Mouse (Mus musculus) kidney, embryonic 15.5 days (tissue): Measurements from ENCODE around the gene Farp1. TPM values are rescaled to one million over a fixed set of nuclear protein-coding genes. Genes with fewer than 3 reads are reported as not detected.

Experiments used
- ATAC-seq: fragments of 200-750 bp; cut with Nextera tagmentation; replicated peaks from 2 replicates; pipeline ENCODE4 v1.8.0; 2017; ENCODE audit warnings: moderate TSS enrichment; ENCODE audit not compliant: low FRiP score
- H3K27ac ChIP-seq: fragments of 300-500 bp; sonication (generic); 2 replicates; pipeline ENCODE4 v1.5.1; 2015; ENCODE audit warnings: mild to moderate bottlenecking, inconsistent platforms
- H3K27me3 ChIP-seq: fragments of 300-500 bp; sonication (generic); 2 replicates; pipeline ENCODE4 v1.6.1; 2015; ENCODE audit warnings: inconsistent platforms
- H3K36me3 ChIP-seq: fragments of 300-500 bp; sonication (generic); 2 replicates; pipeline ENCODE4 v1.6.1; 2015; ENCODE audit warnings: inconsistent platforms
- H3K4me1 ChIP-seq: fragments of 300-500 bp; sonication (generic); 2 replicates; pipeline ENCODE4 v1.6.1; 2015; ENCODE audit warnings: inconsistent platforms
- H3K4me2 ChIP-seq: fragments of 300-500 bp; sonication (generic); 2 replicates; pipeline ENCODE4 v1.6.1; 2015; ENCODE audit warnings: moderate library complexity, mild to moderate bottlenecking, inconsistent platforms
- H3K4me3 ChIP-seq: fragments of 300-500 bp; sonication (generic); replicated peaks from 2 replicates; pipeline ENCODE4 v1.5.1; 2015; ENCODE audit warnings: mild to moderate bottlenecking, inconsistent platforms
- H3K9ac ChIP-seq: fragments of 300-500 bp; sonication (generic); 2 replicates; pipeline ENCODE4 v1.6.1; 2015; ENCODE audit warnings: mild to moderate bottlenecking, inconsistent platforms
- H3K9me3 ChIP-seq: fragments of 300-500 bp; sonication (generic); replicated peaks from 2 replicates; pipeline ENCODE4 v1.6.1; 2016; ENCODE audit warnings: inconsistent platforms
- WGBS: fragments of 180-500 bp; shearing (Covaris S2); methylation state at CpG from one replicate; pipeline ENCODE4 v1.1.7; 2015; ENCODE audit warnings: mixed read lengths; 5-methylcytosine and 5-hydroxymethylcytosine counted together
- polyA plus RNA-seq: library from polyadenylated mRNA; unstranded; fragments of >200 nt; fragmentation: Nextera tagmentation; extraction: Ambion mirVana; gene quantifications from 2 replicates; pipeline ENCODE4 v1.2.1, GENCODE M21; 2015

Farp1 gene
- polyA plus RNA-seq, 1 experiment from 2014 or later = 35.8 TPM

DNA sequence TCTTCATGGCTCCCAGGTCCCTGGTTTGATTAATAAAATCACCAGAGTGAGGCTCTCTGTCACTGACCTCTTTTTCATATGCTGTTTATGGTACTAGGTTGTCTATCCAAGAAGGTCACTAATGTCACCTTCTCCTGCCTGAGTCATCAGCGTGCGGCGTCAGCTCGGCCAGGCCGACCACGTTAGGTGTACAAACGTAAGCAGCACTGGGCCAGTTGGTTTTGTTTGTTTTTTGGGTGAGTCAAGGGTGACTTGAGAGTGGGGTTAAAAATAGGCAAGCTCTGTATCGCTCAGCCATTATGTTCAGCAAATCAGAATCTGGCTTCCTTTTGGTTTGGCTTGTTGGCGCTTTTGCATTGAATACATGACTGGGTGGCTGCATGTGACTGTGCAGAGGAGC is 155.4 kb downstream of the Farp1 start:
- H3K9me3 ChIP-seq = peaks cover under 1% of the 10 kb centered on the region; the same call in 1 of the 2 replicates
- H3K27me3 ChIP-seq = no peaks in the 10 kb centered on the region
- H3K4me3 ChIP-seq = no peak overlapping the region
- peaks cover 13% of the 10 kb centered on the region for H3K36me3 ChIP-seq
- no peak overlapping the region for H3K4me2 ChIP-seq
- WGBS = 85% methylated on average over 9 of the region's 9 CpGs
- H3K4me1 ChIP-seq = peaks cover 14% of the 10 kb centered on the region
- ATAC-seq = no peak
- no peak overlapping the region for H3K9ac ChIP-seq
- H3K27ac ChIP-seq = no peak overlapping the region

DNA sequence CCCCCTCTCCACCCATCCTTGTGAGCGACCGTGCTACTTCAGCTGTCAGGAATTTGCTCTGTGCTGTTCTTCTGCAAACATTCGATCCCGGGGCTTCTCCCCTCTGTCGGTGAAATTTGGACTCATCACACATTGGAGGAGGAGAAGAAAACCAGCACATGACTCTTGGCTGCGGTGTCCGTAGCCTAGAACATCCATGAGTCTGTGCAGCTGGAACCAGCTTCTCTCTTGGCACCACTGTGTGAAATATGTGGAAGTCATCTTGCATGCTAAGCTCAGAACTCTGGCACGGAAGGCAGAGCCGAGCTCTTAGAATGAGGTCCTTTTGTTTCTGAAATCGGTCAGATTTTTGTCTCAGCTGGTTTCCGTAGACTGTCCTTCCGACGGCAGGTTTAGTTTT is 156.7 kb downstream of the Farp1 start:
- Histone ChIP-seq H3K36me3 (peaks cover 22% of the 10 kb centered on the region), H3K4me3 (no peak overlapping the region), H3K27me3 (no peaks in the 10 kb centered on the region), H3K9me3 (peaks cover 4% of the 10 kb centered on the region), H3K27ac (peak overlapping the region; percentile 61), H3K4me2 (no peak overlapping the region), H3K4me1 (peaks cover 14% of the 10 kb centered on the region), H3K9ac (no peak overlapping the region)
- 66% methylated on average over 13 of the region's 13 CpGs for WGBS
- no peak for ATAC-seq

GRCm38 (mm10) chr14:121192394-121192793 is 157.4 kb downstream of the Farp1 start:
- H3K9ac ChIP-seq = no peak overlapping the region
- ATAC-seq = no peak
- peaks cover 14% of the 10 kb centered on the region for H3K4me1 ChIP-seq
- peaks cover 4% of the 10 kb centered on the region for H3K9me3 ChIP-seq
- H3K27me3 ChIP-seq = no peaks in the 10 kb centered on the region
- H3K36me3 ChIP-seq = peaks cover 18% of the 10 kb centered on the region
- H3K4me3 ChIP-seq = no peak overlapping the region
- WGBS = 61% methylated on average over 5 of the region's 5 CpGs
- no peak overlapping the region for H3K4me2 ChIP-seq
- no peak overlapping the region for H3K27ac ChIP-seq

DNA sequence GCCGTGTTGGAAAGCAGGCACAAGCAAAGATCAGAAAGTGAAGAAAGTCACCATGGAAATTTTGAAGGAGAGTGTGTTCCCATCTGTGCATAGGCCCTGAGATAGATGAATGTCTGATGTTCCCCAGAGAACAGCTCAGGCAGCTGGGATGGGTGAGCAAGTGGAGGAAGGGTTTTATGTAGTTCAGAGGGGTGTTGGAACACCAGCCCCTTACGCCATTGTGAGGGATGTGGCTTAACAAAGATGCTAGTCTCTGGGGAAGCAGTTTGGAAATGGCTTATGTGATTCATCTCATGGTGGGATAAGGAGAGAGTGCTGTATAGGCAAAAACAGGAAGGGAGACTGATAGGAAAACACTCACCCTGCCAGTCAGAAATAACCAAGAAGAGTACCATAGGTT is 159.0 kb downstream of the Farp1 start:
- Histone ChIP-seq H3K4me3 (no peak overlapping the region), H3K27ac (no peak overlapping the region), H3K27me3 (no peaks in the 10 kb centered on the region), H3K9me3 (peaks cover 4% of the 10 kb centered on the region), H3K4me2 (no peak overlapping the region), H3K9ac (no peak overlapping the region), H3K36me3 (peaks cover 14% of the 10 kb centered on the region), H3K4me1 (peaks cover 27% of the 10 kb centered on the region)
- no peak for ATAC-seq
- 95% methylated on average over 2 of the region's 2 CpGs for WGBS

GRCm38 (mm10) chr14:121198915-121199572 is 164.0 kb downstream of the Farp1 start:
- no peak overlapping the region for H3K9ac ChIP-seq
- H3K4me1 ChIP-seq = peaks cover 38% of the 10 kb centered on the region
- WGBS = 29% methylated on average over 14 of the region's 14 CpGs
- peak overlapping the region; percentile 84 for H3K27ac ChIP-seq
- H3K9me3 ChIP-seq = peaks cover 4% of the 10 kb centered on the region
- H3K36me3 ChIP-seq = peaks cover 21% of the 10 kb centered on the region
- 0 out of 2 replicates have a peak overlapping the region, but pooled peaks have one; percentile 25 for H3K4me2 ChIP-seq
- peak; percentile 90 for ATAC-seq
- no peak overlapping the region for H3K4me3 ChIP-seq
- no peaks in the 10 kb centered on the region for H3K27me3 ChIP-seq

GRCm38 (mm10) chr14:121199789-121200188 is 164.8 kb downstream of the Farp1 start:
- no peak overlapping the region for H3K4me2 ChIP-seq
- ATAC-seq = peak; percentile 70
- WGBS = 47% methylated on average over 8 of the region's 8 CpGs
- peaks cover 17% of the 10 kb centered on the region for H3K36me3 ChIP-seq
- no peak overlapping the region for H3K4me3 ChIP-seq
- peaks cover 4% of the 10 kb centered on the region for H3K9me3 ChIP-seq
- H3K4me1 ChIP-seq = peaks cover 42% of the 10 kb centered on the region
- H3K9ac ChIP-seq = no peak overlapping the region
- peak overlapping the region; percentile 84 for H3K27ac ChIP-seq
- no peaks in the 10 kb centered on the region for H3K27me3 ChIP-seq

DNA sequence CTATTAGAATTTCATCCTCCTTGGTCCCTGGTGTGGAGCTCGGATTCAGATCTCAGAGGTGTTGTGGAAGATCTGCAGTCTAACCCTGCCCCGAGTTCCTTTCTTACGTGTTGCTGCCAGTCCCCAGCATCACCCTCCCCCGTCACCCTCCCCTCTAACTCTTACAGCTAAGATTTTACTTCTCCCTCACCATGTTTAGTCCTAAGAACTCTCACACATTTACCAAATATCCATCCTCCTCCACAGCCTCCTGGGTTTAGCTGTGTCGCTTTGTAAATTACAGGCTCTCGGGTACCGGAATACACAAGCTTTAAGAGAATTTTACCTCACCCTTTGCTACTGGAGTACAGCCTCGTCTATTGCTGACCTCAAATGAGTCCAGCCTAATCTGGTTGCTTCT is 165.4 kb downstream of the Farp1 start:
- 60% methylated on average over 8 of the region's 8 CpGs for WGBS
- peaks cover 17% of the 10 kb centered on the region for H3K36me3 ChIP-seq
- H3K4me1 ChIP-seq = peaks cover 47% of the 10 kb centered on the region
- no peaks in the 10 kb centered on the region for H3K27me3 ChIP-seq
- no peak for ATAC-seq
- H3K27ac ChIP-seq = peak overlapping the region; percentile 84; the same call in 1 of the 2 replicates
- no peak overlapping the region for H3K4me3 ChIP-seq
- no peak overlapping the region for H3K9ac ChIP-seq
- H3K9me3 ChIP-seq = peaks cover 4% of the 10 kb centered on the region
- H3K4me2 ChIP-seq = no peak overlapping the region

- Histone ChIP-seq H3K4me2 (no peak overlapping the region), H3K9me3 (no peaks in the 10 kb centered on the region; the same call in 1 of the 2 replicates), H3K9ac (no peak overlapping the region), H3K4me1 (peaks cover 56% of the 10 kb centered on the region), H3K36me3 (peaks cover 12% of the 10 kb centered on the region; the same call in 1 of the 2 replicates), H3K4me3 (no peak overlapping the region), H3K27me3 (no peaks in the 10 kb centered on the region), H3K27ac (no peak overlapping the region)
- no peak for ATAC-seq
- 50% methylated on average over 6 of the region's 6 CpGs for WGBS
Measured at GRCm38 (mm10) chr14:121201178-121201577, 166.2 kb downstream of the Farp1 start.

DNA sequence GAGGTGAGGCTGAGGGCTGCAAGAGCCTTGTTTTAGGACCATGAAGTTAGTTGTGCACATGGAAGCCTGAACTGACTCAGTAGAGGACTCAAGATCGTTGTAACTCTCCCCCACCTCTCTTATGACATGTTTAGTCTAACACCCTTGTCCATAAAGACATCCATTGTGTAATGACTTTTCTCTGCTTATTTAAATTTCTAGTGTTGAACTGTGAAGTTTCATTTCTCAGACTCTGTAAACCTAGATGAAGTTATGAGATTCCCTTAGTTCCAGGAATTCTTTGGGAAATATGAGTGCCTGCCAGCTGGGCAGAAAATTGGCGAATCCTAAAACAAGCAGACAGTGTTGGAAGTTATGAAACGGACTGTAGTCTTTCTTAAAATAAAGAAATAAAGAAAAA is 170.5 kb downstream of the Farp1 start:
- ATAC-seq = no peak
- Histone ChIP-seq H3K4me3 (no peak overlapping the region), H3K4me1 (peaks cover 46% of the 10 kb centered on the region), H3K27ac (0 out of 2 replicates have a peak overlapping the region, but pooled peaks have one; percentile 23), H3K27me3 (no peaks in the 10 kb centered on the region), H3K36me3 (peaks cover 36% of the 10 kb centered on the region), H3K4me2 (no peak overlapping the region), H3K9ac (no peak overlapping the region), H3K9me3 (no peaks in the 10 kb centered on the region)
- 68% methylated on average over 3 of the region's 3 CpGs for WGBS

- H3K27me3 ChIP-seq = no peaks in the 10 kb centered on the region
- 56% methylated on average over 15 of the region's 15 CpGs for WGBS
- H3K9ac ChIP-seq = no peak overlapping the region
- H3K4me1 ChIP-seq = peaks cover 36% of the 10 kb centered on the region
- no peak for ATAC-seq
- no peak overlapping the region for H3K4me2 ChIP-seq
- peaks cover 41% of the 10 kb centered on the region for H3K36me3 ChIP-seq
- no peak overlapping the region for H3K4me3 ChIP-seq
- H3K27ac ChIP-seq = no peak overlapping the region
- no peaks in the 10 kb centered on the region for H3K9me3 ChIP-seq
Measured at GRCm38 (mm10) chr14:121207441-121208158, 172.6 kb downstream of the Farp1 start.

DNA sequence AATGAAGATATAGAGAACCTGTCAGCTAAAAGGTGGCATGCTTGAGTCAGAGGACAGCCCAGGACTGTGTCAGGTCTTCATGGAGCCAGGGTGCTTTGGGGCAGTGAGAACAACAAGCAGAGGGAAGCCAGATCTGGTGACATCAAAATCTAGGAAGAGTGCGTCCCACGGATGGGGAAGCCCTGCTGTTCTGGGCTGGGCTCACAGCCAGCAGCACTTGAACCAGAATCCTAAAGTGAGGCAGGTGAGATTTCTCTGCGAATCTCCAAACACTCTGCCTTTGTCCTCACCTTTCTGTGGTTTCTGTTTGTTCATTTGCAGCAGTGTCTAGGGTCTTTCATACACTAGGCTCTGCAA is 173.1 kb downstream of the Farp1 start:
- Histone ChIP-seq H3K4me2 (no peak overlapping the region), H3K27me3 (no peaks in the 10 kb centered on the region), H3K36me3 (peaks cover 45% of the 10 kb centered on the region), H3K9me3 (no peaks in the 10 kb centered on the region), H3K4me1 (peaks cover 36% of the 10 kb centered on the region), H3K9ac (no peak overlapping the region), H3K27ac (no peak overlapping the region), H3K4me3 (no peak overlapping the region)
- ATAC-seq = no peak
- WGBS = 65% methylated on average over 3 of the region's 3 CpGs

DNA sequence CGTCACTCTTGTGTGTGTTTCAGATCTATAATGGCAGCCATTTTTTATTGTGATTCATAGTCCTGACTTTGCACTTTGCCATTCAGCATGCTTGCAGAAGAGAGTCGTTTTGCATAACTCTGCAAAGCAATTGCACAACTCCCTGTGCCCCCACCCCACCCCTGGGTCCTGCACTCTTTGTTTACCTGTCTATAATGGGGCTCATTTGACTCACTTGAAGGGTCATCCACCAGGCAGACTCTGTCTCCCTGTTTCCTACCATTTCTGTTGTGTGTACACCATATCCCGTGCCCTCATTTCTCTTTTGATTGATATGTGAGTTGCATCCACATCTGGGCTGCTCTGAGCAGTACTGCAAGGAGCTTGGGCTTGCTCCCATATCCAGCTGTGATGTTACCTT is 175.3 kb downstream of the Farp1 start:
- ATAC-seq = no peak
- Histone ChIP-seq H3K4me3 (no peak overlapping the region), H3K4me1 (peaks cover 27% of the 10 kb centered on the region), H3K27ac (no peak overlapping the region), H3K4me2 (no peak overlapping the region), H3K36me3 (peaks cover 45% of the 10 kb centered on the region), H3K9me3 (no peaks in the 10 kb centered on the region), H3K27me3 (no peaks in the 10 kb centered on the region), H3K9ac (no peak overlapping the region)
- WGBS = 68% methylated on average over 3 of the region's 3 CpGs
